Mouse (Mus musculus): ENCODE results near the gene Mylip. TPM values are rescaled to one million over a fixed set of nuclear protein-coding genes. Genes with fewer than 3 reads are reported as not detected.

Gene Mylip
- polyA plus RNA-seq, 1 experiment from 2014 or later: 5.1 TPM

GRCm38 (mm10) chr13:45374846-45375245 is 14.7 kb upstream of the Mylip start:
- Histone ChIP-seq H3K4me2 (replicated peaks; ENCODE audit: low read depth) (no peak overlapping the region), H3K36me3 (ENCODE audit: control insufficient read depth, insufficient read depth, low read length) (no peaks in the 10 kb centered on the region), H3K4me1 (replicated peaks; ENCODE audit: control insufficient read depth, insufficient read depth) (no peaks in the 10 kb centered on the region), H3K9ac (ENCODE audit: low read length) (no peak overlapping the region), H3K27me3 (ENCODE audit: control insufficient read depth, insufficient read depth, low read length) (no peaks in the 10 kb centered on the region), H3K27ac (replicated peaks) (no peak overlapping the region), H3K9me3 (ENCODE audit: control insufficient read depth, low read length) (no peaks in the 10 kb centered on the region), H3K4me3 (ENCODE audit: low read depth, low read length) (no peak overlapping the region)
- no peak for DNase-seq (ENCODE audit: low spot score)
- TF ChIP-seq EP300 (optimal IDR thresholded peaks at IDR 0.05) (no peak), CTCF (IDR thresholded peaks at IDR 0.05; ENCODE audit: low read depth) (no peak)
- ATAC-seq (ENCODE audit: low FRiP score, low TSS enrichment): no peak
- 47% methylated on average over 6 of the region's 6 CpGs for WGBS

DNA sequence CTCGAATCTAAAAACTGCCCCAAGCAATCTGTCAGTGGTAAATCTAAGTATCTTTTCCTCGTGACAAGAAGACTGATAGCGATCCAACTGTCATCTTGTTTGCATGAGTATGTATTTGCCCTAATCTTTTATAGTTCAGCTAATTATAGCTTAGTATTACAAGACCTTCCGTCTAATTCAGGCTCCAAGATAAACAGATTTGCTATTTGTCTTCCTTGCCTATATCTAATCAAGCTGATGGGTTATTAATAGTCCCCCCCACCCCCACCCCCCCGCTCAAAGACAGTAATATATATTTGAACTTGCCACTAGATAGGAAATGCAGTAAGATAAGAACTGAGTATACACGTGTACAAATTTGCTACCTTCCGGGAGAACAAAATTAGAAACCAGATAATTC is 7.3 kb upstream of the Mylip start:
- DNase-seq (ENCODE audit: low spot score) (no peak), ATAC-seq (ENCODE audit: low FRiP score, low TSS enrichment) (no peak)
- Histone ChIP-seq H3K9ac (ENCODE audit: low read length) (no peak overlapping the region), H3K36me3 (ENCODE audit: control insufficient read depth, insufficient read depth, low read length) (no peaks in the 10 kb centered on the region), H3K9me3 (ENCODE audit: control insufficient read depth, low read length) (no peaks in the 10 kb centered on the region), H3K4me3 (ENCODE audit: low read depth, low read length) (no peak overlapping the region), H3K4me1 (replicated peaks; ENCODE audit: control insufficient read depth, insufficient read depth) (no peaks in the 10 kb centered on the region), H3K4me2 (replicated peaks; ENCODE audit: low read depth) (no peak overlapping the region), H3K27me3 (ENCODE audit: control insufficient read depth, insufficient read depth, low read length) (no peaks in the 10 kb centered on the region), H3K27ac (replicated peaks) (no peak overlapping the region)
- 48% methylated on average over 7 of the region's 7 CpGs for WGBS
- no peak for TF ChIP-seq EP300 (optimal IDR thresholded peaks at IDR 0.05)
- TF ChIP-seq CTCF (IDR thresholded peaks at IDR 0.05; ENCODE audit: low read depth): no peak

DNA sequence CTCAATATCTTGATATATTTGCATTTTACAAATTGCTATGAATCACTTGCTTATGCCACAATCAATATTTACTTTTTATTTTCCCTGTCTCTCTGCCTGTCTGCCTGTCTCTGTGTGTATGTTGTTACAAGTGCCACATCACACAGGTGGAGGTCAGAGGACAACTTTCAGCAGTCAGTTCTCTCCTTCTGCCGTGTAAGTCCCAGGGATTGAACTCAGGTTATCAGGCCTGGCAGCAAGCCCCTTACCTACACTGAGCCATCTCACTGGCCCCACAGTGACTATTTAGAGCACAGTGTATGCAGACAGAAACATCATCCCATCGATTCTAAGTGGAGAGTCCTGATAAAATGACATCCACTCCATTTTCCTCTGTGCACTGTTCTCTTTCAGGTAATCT is 4.9 kb upstream of the Mylip start:
- TF ChIP-seq EP300 (optimal IDR thresholded peaks at IDR 0.05) (no peak), CTCF (IDR thresholded peaks at IDR 0.05; ENCODE audit: low read depth) (no peak)
- no peaks in the 10 kb centered on the region for H3K27me3 ChIP-seq (ENCODE audit: control insufficient read depth, insufficient read depth, low read length)
- no peak for ATAC-seq (ENCODE audit: low FRiP score, low TSS enrichment)
- no peak overlapping the region for H3K4me2 ChIP-seq (replicated peaks; ENCODE audit: low read depth)
- H3K9me3 ChIP-seq (ENCODE audit: control insufficient read depth, low read length): no peaks in the 10 kb centered on the region
- no peak overlapping the region for H3K27ac ChIP-seq (replicated peaks)
- no peak for DNase-seq (ENCODE audit: low spot score)
- no peaks in the 10 kb centered on the region for H3K4me1 ChIP-seq (replicated peaks; ENCODE audit: control insufficient read depth, insufficient read depth)
- no peak overlapping the region for H3K9ac ChIP-seq (ENCODE audit: low read length)
- 66% methylated on average over 2 of the region's 2 CpGs for WGBS
- no peaks in the 10 kb centered on the region for H3K36me3 ChIP-seq (ENCODE audit: control insufficient read depth, insufficient read depth, low read length)
- no peak overlapping the region for H3K4me3 ChIP-seq (ENCODE audit: low read depth, low read length)

- WGBS: 85% methylated on average over 6 of the region's 6 CpGs
- Histone ChIP-seq H3K36me3 (ENCODE audit: control insufficient read depth, insufficient read depth, low read length) (no peaks in the 10 kb centered on the region), H3K9ac (ENCODE audit: low read length) (no peak overlapping the region), H3K27me3 (ENCODE audit: control insufficient read depth, insufficient read depth, low read length) (no peaks in the 10 kb centered on the region), H3K4me3 (ENCODE audit: low read depth, low read length) (no peak overlapping the region), H3K27ac (replicated peaks) (no peak overlapping the region), H3K4me2 (replicated peaks; ENCODE audit: low read depth) (no peak overlapping the region), H3K9me3 (ENCODE audit: control insufficient read depth, low read length) (no peaks in the 10 kb centered on the region), H3K4me1 (replicated peaks; ENCODE audit: control insufficient read depth, insufficient read depth) (no peaks in the 10 kb centered on the region)
- TF ChIP-seq EP300 (optimal IDR thresholded peaks at IDR 0.05) (no peak), CTCF (IDR thresholded peaks at IDR 0.05; ENCODE audit: low read depth) (no peak)
- DNase-seq (ENCODE audit: low spot score) (no peak), ATAC-seq (ENCODE audit: low FRiP score, low TSS enrichment) (no peak)
Observed at GRCm38 (mm10) chr13:45385521-45385920, 4.0 kb upstream of the Mylip start.

- H3K9me3 ChIP-seq (ENCODE audit: control insufficient read depth, low read length): no peaks in the 10 kb centered on the region
- H3K9ac ChIP-seq (ENCODE audit: low read length): no peak overlapping the region
- no peak overlapping the region for H3K27ac ChIP-seq (replicated peaks)
- H3K4me3 ChIP-seq (ENCODE audit: low read depth, low read length): no peak overlapping the region
- TF ChIP-seq EP300 (optimal IDR thresholded peaks at IDR 0.05) (no peak), CTCF (IDR thresholded peaks at IDR 0.05; ENCODE audit: low read depth) (no peak)
- ATAC-seq (ENCODE audit: low FRiP score, low TSS enrichment): no peak
- H3K4me2 ChIP-seq (replicated peaks; ENCODE audit: low read depth): no peak overlapping the region
- H3K36me3 ChIP-seq (ENCODE audit: control insufficient read depth, insufficient read depth, low read length): no peaks in the 10 kb centered on the region
- WGBS: 84% methylated on average over 14 of the region's 14 CpGs
- H3K4me1 ChIP-seq (replicated peaks; ENCODE audit: control insufficient read depth, insufficient read depth): no peaks in the 10 kb centered on the region
- no peak for DNase-seq (ENCODE audit: low spot score)
- no peaks in the 10 kb centered on the region for H3K27me3 ChIP-seq (ENCODE audit: control insufficient read depth, insufficient read depth, low read length)
Observed at GRCm38 (mm10) chr13:45386253-45386652, 3.3 kb upstream of the Mylip start.

- Histone ChIP-seq H3K9me3 (ENCODE audit: control insufficient read depth, low read length) (no peaks in the 10 kb centered on the region), H3K27ac (replicated peaks) (no peak overlapping the region), H3K4me1 (replicated peaks; ENCODE audit: control insufficient read depth, insufficient read depth) (no peaks in the 10 kb centered on the region), H3K36me3 (ENCODE audit: control insufficient read depth, insufficient read depth, low read length) (no peaks in the 10 kb centered on the region), H3K27me3 (ENCODE audit: control insufficient read depth, insufficient read depth, low read length) (no peaks in the 10 kb centered on the region), H3K4me2 (replicated peaks; ENCODE audit: low read depth) (no peak overlapping the region), H3K4me3 (ENCODE audit: low read depth, low read length) (no peak overlapping the region), H3K9ac (ENCODE audit: low read length) (no peak overlapping the region)
- TF ChIP-seq CTCF (IDR thresholded peaks at IDR 0.05; ENCODE audit: low read depth) (peak; percentile 39; the same call in 1 of the 2 replicates), EP300 (optimal IDR thresholded peaks at IDR 0.05) (no peak)
- ATAC-seq (ENCODE audit: low FRiP score, low TSS enrichment): no peak
- no peak for DNase-seq (ENCODE audit: low spot score)
- 96% methylated on average over 4 of the region's 4 CpGs for WGBS
Observed at GRCm38 (mm10) chr13:45387231-45387630, 2.3 kb upstream of the Mylip start.

Data from stomach, postnatal 0 days (tissue).